Mouse (Mus musculus) forebrain, embryonic 14.5 days (tissue): ENCODE measurements around the gene Fam69a. TPM values are rescaled to one million over a fixed set of nuclear protein-coding genes. Genes with fewer than 3 reads are reported as not detected.
"Not testable (repeated sequence)": the region's sequence is repeated elsewhere in the genome, so short reads cannot be mapped to it uniquely, and the experiment has no call there.

ENCODE experiments used
- ATAC-seq: fragments of 200-750 bp; cut with Nextera tagmentation; 2 replicates; pipeline ENCODE4 v1.8.0; 2017; ENCODE audit warnings: mild to moderate bottlenecking, moderate library complexity
- DNase-seq: peaks from one replicate; pipeline ENCODE4 v3.0.0-alpha.2; 2015; ENCODE audit warnings: low spot score
- H3K27ac ChIP-seq: fragments of 300-500 bp; sonication (generic); 2 replicates; pipeline ENCODE4 v1.5.1; 2014; ENCODE audit warnings: low read depth, mild to moderate bottlenecking, control low read depth, low read length, moderate library complexity
- H3K27me3 ChIP-seq: fragments of 300-500 bp; sonication (generic); replicated peaks from 2 replicates; pipeline ENCODE4 v1.6.1; 2014; ENCODE audit warnings: low read length, control low read depth, mixed read lengths; ENCODE audit not compliant: control insufficient read depth, insufficient read depth
- H3K36me3 ChIP-seq: fragments of 300-500 bp; sonication (generic); 2 replicates; pipeline ENCODE4 v1.6.1; 2014; ENCODE audit warnings: low read length, control low read depth; ENCODE audit not compliant: control insufficient read depth, insufficient read depth
- H3K4me1 ChIP-seq: fragments of 300-500 bp; sonication (generic); 2 replicates; pipeline ENCODE4 v1.6.1; 2014; ENCODE audit warnings: antibody characterized with exemption, low read length, control low read depth; ENCODE audit not compliant: control insufficient read depth, insufficient read depth
- H3K4me2 ChIP-seq: fragments of 300-500 bp; sonication (generic); 2 replicates; pipeline ENCODE4 v1.6.1; 2014; ENCODE audit warnings: mild to moderate bottlenecking, control low read depth, low read length
- H3K4me3 ChIP-seq: fragments of 300-500 bp; sonication (generic); 2 replicates; pipeline ENCODE4 v1.5.1; 2014; ENCODE audit warnings: low read depth, low read length, control low read depth
- H3K9ac ChIP-seq: fragments of 300-500 bp; sonication (generic); 2 replicates; pipeline ENCODE4 v1.6.1; 2014; ENCODE audit warnings: mild to moderate bottlenecking, low read length, control low read depth, moderate library complexity
- H3K9me3 ChIP-seq: fragments of 300-500 bp; sonication (generic); replicated peaks from 2 replicates; pipeline ENCODE4 v1.6.1; 2016; ENCODE audit warnings: low read length, control low read depth, mixed read lengths; ENCODE audit not compliant: control insufficient read depth
- WGBS: fragments of 180-500 bp; shearing (Covaris S2); extraction: QIAGEN DNeasy Blood & Tissue Kit; methylation state at CpG from one replicate; pipeline ENCODE4 v1.1.7; 2014; 5-methylcytosine and 5-hydroxymethylcytosine counted together
- polyA plus RNA-seq: library from polyadenylated mRNA; unstranded; fragments of >200 nt; fragmentation: Nextera tagmentation; extraction: Ambion mirVana; gene quantifications from 2 replicates; pipeline ENCODE4 v1.2.1, GENCODE M21; 2014

The Fam69a gene
- polyA plus RNA-seq, 1 experiment from 2014 or later = 34.1 TPM

DNA sequence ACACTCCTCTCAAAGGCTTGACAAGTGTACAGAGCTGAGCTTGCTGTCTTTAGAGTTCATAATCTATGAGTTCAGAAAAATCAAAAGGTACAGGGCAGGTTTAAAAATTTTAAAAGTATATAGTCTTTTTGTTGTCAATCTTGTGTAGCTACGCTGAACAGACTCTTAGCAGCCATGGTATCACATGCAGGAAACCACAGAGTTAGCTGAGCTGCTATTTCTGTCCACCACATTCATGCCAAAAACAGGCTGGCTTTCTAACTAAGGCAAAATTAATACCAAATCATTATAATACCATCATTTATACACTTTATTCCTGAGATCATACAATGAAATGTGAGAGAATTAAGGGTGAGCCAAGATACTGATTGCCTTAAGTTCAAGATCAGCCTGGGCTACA, 40.4 kb downstream of the Fam69a start:
- no peak overlapping the region for H3K4me2 ChIP-seq
- H3K36me3 ChIP-seq = no peaks in the 10 kb centered on the region
- no peak overlapping the region for H3K9ac ChIP-seq
- no peak overlapping the region for H3K4me3 ChIP-seq
- no peaks in the 10 kb centered on the region for H3K4me1 ChIP-seq
- H3K27ac ChIP-seq = no peak overlapping the region
- H3K27me3 ChIP-seq = no peaks in the 10 kb centered on the region
- no peaks in the 10 kb centered on the region for H3K9me3 ChIP-seq
- 97% methylated on average over 1 of the region's 1 CpGs for WGBS
- DNase-seq (no peak), ATAC-seq (no peak)

DNA sequence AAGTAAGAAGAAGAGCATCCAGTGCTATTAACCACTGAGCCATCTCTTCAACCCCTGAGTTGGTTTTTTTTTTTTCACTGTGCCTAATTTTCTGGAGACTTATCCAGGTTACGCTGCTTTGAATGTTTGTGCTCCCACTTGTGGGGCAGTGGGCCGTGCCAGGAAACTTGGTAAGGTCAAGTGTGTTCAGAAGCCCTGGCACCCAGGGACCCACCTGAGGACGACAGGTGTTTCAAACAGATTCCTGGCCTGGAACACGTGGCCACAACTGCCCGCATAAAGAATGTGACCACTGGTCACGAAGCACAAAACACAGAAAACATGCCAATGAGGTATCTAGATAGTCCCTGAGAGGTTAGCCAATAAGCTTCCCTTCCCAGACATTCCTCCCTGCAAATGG, 43.4 kb downstream of the Fam69a start:
- no peak overlapping the region for H3K4me2 ChIP-seq
- ATAC-seq (no peak), DNase-seq (no peak)
- no peak overlapping the region for H3K9ac ChIP-seq
- H3K4me3 ChIP-seq = no peak overlapping the region
- H3K9me3 ChIP-seq = no peaks in the 10 kb centered on the region
- WGBS = 91% methylated on average over 6 of the region's 6 CpGs
- no peak overlapping the region for H3K27ac ChIP-seq
- H3K4me1 ChIP-seq = no peaks in the 10 kb centered on the region
- H3K36me3 ChIP-seq = no peaks in the 10 kb centered on the region
- no peaks in the 10 kb centered on the region for H3K27me3 ChIP-seq

DNA sequence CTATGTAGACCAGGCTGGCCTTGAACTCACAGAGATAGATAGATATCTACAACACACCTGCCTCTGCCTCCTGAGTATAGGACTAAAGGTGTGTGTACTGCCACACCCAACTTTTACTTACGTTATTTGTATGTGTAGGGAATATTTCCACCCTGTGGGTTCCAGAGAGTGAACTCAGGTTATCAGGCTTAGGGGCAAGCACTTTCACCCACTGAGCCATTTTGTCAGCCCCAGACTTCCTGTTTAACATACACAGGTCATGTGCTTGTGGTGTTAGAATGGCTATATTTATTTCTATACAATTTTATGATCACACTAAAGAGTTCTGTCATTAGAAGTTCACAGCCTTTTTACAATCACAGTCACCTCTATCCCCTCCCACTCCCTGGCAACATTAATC, 43.9 kb downstream of the Fam69a start:
- no peak for DNase-seq

DNA sequence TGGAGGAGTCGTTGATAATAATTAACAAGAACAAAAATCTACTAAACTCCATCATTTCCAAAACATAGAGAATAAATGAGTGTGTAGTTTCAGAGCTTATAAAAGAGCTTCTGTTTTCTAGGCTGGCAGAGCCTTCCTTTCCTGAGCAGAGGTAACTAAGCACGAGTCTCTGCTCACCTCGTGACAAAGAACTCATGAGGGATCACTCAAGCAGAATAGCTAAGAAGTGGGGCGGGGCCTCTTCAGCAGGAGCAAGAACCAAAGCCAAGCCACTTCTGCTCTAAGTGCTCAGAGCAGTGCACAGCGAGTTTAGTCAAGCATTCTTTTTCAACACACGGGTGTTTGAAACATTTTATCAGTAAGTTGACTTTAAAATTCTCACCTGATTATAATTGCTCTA, 45.7 kb downstream of the Fam69a start:
- ATAC-seq (no peak), DNase-seq (peak; percentile 11)
- WGBS = 33% methylated on average over 6 of the region's 6 CpGs
- Histone ChIP-seq H3K9me3 (no peaks in the 10 kb centered on the region), H3K36me3 (no peaks in the 10 kb centered on the region), H3K27ac (no peak overlapping the region), H3K4me3 (no peak overlapping the region), H3K4me2 (no peak overlapping the region), H3K4me1 (no peaks in the 10 kb centered on the region), H3K27me3 (no peaks in the 10 kb centered on the region), H3K9ac (no peak overlapping the region)

More for the DNA sequence above, 43.9 kb downstream of the Fam69a start:
- no peak overlapping the region for H3K9ac ChIP-seq
- 90% methylated on average over 1 of the region's 1 CpGs for WGBS
- no peak for ATAC-seq
- H3K27ac ChIP-seq = no peak overlapping the region
- H3K4me2 ChIP-seq = no peak overlapping the region
- no peak overlapping the region for H3K4me3 ChIP-seq
- no peaks in the 10 kb centered on the region for H3K27me3 ChIP-seq
- no peaks in the 10 kb centered on the region for H3K9me3 ChIP-seq
- H3K4me1 ChIP-seq = no peaks in the 10 kb centered on the region
- H3K36me3 ChIP-seq = no peaks in the 10 kb centered on the region

DNA sequence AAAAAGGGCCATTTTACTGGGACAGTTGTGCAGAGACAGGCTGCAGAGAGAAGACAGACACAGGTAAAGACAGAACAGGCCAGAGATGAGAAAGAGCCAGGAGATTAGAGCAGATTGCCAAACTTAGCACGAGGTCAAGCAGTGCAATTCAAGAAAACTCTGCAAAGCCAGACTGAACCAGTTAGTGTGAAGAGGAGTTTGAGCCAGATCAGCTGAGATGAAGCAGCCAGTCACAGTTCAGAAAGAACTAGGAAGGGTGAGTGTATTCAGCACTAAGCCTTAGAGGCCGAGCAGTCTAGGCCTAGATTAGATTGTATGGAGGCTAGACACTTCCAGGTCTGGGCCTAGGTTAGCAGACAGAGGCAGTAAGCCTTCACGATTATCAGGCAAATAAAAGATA, 47.2 kb downstream of the Fam69a start:
- WGBS = 84% methylated on average over 3 of the region's 3 CpGs
- Histone ChIP-seq H3K27ac (no peak overlapping the region), H3K4me1 (no peaks in the 10 kb centered on the region), H3K36me3 (no peaks in the 10 kb centered on the region), H3K4me3 (no peak overlapping the region), H3K27me3 (no peaks in the 10 kb centered on the region), H3K9ac (no peak overlapping the region), H3K9me3 (no peaks in the 10 kb centered on the region), H3K4me2 (no peak overlapping the region)
- ATAC-seq (no peak), DNase-seq (no peak)

DNA sequence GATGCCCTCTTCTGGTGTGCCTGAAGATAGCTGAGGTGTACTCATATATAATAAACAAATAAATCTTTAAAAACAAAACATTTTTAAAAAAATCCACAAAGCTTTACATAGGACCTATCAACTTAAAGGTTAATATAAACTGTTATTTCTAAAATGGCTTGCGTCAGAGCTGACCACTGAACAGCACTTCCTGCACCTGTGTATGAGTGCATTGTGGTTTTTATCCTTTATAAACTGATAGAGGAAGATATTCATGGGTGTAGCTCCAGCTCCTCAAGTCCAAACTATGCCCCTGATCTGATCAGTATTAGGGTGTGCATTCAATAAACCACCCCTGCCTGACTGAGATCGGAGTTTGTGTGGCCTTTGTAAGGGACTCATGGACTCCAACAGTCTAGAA, 48.0 kb downstream of the Fam69a start:
- DNase-seq = no peak
- H3K27ac ChIP-seq = no peak overlapping the region
- no peaks in the 10 kb centered on the region for H3K27me3 ChIP-seq
- ATAC-seq = no peak
- no peaks in the 10 kb centered on the region for H3K36me3 ChIP-seq
- H3K4me3 ChIP-seq = no peak overlapping the region
- no peak overlapping the region for H3K9ac ChIP-seq
- H3K4me1 ChIP-seq = no peaks in the 10 kb centered on the region
- H3K4me2 ChIP-seq = no peak overlapping the region
- 87% methylated on average over 2 of the region's 2 CpGs for whole genome bisulfite sequencing
- H3K9me3 ChIP-seq = no peaks in the 10 kb centered on the region

DNA sequence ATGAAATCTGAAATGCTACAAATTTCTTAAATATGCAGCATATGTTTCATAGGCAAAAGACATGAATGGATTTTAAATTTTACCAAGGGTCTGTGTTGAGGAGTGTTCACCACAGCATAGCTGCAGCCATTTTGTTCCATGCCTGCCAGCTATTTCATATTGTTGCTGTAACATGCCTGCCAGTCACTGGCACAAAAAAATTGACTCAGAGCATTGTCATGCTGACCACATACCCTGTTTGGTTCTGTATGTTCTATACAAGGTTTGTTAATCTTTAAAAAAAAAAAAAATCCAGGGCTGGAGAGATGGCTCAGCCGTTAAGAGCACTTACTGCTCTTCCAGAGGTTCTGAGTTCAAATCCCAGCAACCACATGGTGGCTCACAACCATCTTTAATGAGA, 48.4 kb downstream of the Fam69a start:
- H3K4me3 ChIP-seq, ATAC-seq, H3K4me2 ChIP-seq, H3K36me3 ChIP-seq, H3K9me3 ChIP-seq, DNase-seq, H3K27me3 ChIP-seq, H3K27ac ChIP-seq, H3K9ac ChIP-seq, H3K4me1 ChIP-seq: not testable (repeated sequence)
- WGBS = 74% methylated on average over 1 of the region's 1 CpGs

DNA sequence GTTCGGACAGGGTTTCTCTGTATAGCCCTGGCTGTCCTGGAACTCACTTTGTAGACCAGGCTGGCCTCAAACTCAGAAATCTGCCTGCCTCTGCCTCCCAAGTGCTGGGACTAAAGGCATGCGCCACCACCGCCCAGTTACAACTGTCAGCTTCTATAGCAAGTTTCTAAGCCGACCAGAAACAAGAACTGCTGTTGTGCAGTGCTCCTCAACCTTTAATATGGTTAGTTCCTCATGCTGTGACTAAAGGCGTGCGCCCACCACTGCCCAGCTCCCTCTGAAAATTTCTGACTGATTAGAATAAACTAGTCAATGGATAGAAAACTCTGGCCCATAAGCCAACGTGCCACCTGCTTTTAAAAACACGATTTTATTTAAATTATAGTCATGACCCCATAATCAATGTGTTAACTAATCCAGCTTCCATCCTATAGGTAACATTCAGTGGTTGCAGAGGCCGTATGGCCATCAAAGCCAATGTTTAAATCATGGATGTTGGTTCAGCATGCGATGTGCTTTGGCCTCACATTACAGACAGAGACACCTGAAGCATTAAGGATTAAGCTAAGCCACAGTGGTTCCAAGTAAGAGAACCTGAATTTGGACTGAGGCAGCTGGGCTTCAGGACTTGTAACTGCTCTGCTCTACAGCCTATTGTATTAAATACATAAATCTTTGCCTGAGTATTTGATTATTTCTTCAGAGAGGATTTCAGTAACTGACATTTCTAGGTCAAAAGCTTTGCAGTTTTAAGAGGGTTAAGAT, 50.1 kb downstream of the Fam69a start:
- no peaks in the 10 kb centered on the region for H3K4me1 ChIP-seq
- ATAC-seq = no peak
- H3K27ac ChIP-seq = no peak overlapping the region
- no peak overlapping the region for H3K9ac ChIP-seq
- no peaks in the 10 kb centered on the region for H3K36me3 ChIP-seq
- H3K27me3 ChIP-seq = no peaks in the 10 kb centered on the region
- H3K4me3 ChIP-seq = no peak overlapping the region
- WGBS = 88% methylated on average over 10 of the region's 10 CpGs
- H3K9me3 ChIP-seq = no peaks in the 10 kb centered on the region
- no peak for DNase-seq
- no peak overlapping the region for H3K4me2 ChIP-seq

DNA sequence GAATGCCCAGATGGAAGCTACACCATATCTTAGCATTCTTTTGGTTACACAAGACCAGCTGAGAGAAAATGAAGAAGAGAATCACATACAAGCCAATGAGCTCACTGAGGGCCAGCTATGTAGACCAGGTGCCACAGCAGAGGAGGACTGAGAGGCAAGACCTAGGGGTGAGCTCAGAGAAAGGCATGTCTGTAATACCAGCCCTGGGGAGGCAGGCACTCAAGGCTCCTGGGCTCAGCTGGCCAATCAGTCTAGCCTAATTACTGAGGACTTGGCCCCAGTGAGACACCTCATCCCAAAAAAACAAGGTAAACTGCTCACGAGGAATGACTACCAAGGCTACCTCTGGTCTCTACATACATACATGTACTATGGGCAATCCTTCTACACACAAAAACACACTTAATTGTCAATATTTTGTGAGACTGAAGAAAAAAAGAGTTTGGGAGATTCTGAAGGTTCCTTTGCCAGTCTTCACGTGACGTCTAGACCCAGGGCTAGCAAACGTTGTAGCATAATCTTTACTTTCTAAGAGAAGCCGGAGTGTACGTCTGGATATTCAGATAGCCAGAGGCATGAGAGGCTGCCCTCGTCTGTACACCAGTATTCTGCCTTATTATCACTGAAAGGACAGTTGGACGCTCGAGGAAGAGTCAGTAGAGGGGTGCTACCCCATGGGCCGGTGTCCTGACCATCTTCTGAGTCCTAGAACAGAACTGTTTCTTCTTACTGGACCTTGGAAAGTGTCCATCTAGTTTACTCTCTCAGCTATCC, 51.9 kb downstream of the Fam69a start:
- H3K4me3 ChIP-seq = no peak overlapping the region
- DNase-seq (no peak), ATAC-seq (no peak)
- no peak overlapping the region for H3K9ac ChIP-seq
- 92% methylated on average over 10 of the region's 10 CpGs for WGBS
- no peak overlapping the region for H3K4me2 ChIP-seq
- H3K27me3 ChIP-seq = no peaks in the 10 kb centered on the region
- no peaks in the 10 kb centered on the region for H3K36me3 ChIP-seq
- no peaks in the 10 kb centered on the region for H3K4me1 ChIP-seq
- H3K9me3 ChIP-seq = no peaks in the 10 kb centered on the region
- no peak overlapping the region for H3K27ac ChIP-seq
